Mouse (Mus musculus) hindbrain, embryonic 13.5 days (tissue): ENCODE data around the gene Amd1. TPM values are rescaled to one million over a fixed set of nuclear protein-coding genes. Genes with fewer than 3 reads are reported as not detected.

Experiments
- polyA plus RNA-seq: library from polyadenylated mRNA; unstranded; fragments of >200 nt; fragmentation: Nextera tagmentation; extraction: Ambion mirVana; gene quantifications from 2 replicates; pipeline ENCODE4 v1.2.1, GENCODE M21; 2015

Gene Amd1
- polyA plus RNA-seq, 1 experiment from 2014 or later: 40.4 TPM

Other genes with a start within 250 kb of the Amd1 start
- 6.4 and 12.8 TPM in 2 replicates for gene Slc16a10, start 159.9 kb downstream of the Amd1 start, polyA plus RNA-seq
- 72.6 and 81.7 TPM in 2 replicates for gene Rpf2, start 55.1 kb downstream of the Amd1 start, polyA plus RNA-seq
- 102 and 105 TPM in 2 replicates for gene Gtf3c6, start 44.1 kb downstream of the Amd1 start, polyA plus RNA-seq
- 11.0 and 12.7 TPM in 2 replicates for gene Cdk19, start 37.4 kb upstream of the Amd1 start, polyA plus RNA-seq